Mouse (Mus musculus): ENCODE data around the gene Arl10. TPM values are rescaled to one million over a fixed set of nuclear protein-coding genes. Genes with fewer than 3 reads are reported as not detected.

Arl10 gene
- total RNA-seq (2023) = 4.6 to 10.3 TPM (median 9.0 TPM) in 4 replicates

DNA sequence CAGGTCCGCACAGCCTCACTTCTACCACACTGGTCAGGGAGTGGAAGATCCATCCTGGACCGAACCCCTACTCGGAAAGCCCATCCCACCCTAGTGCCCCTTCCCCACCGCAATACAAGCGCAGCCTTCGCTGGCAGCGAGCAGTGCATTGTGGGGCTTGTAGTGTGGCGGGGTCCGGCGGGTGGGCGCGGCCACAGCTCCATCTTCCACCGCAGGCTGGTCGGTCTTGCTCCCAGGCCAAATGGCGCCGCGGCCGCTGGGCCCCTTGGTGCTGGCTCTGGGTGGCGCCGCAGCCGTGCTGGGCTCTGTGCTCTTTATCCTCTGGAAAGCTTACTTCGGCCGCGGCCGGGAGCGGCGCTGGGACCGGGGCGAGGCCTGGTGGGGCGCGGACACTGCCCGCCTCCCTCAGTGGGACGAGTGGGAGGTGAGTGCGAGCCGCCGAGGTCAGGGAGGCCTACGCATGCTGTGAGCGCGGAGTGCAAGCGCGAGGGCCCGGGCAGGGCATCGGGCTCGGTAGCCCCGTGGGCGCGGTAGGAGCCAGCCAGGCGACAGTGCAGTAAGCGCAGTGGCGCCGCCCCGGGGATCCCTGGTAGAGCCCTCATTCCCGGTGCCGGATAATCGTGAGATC is at the start of gene Arl10:
Gene Arl10, plus strand, starts transcription at position 162 of the 628 bp plus-strand sequence.

DNA sequence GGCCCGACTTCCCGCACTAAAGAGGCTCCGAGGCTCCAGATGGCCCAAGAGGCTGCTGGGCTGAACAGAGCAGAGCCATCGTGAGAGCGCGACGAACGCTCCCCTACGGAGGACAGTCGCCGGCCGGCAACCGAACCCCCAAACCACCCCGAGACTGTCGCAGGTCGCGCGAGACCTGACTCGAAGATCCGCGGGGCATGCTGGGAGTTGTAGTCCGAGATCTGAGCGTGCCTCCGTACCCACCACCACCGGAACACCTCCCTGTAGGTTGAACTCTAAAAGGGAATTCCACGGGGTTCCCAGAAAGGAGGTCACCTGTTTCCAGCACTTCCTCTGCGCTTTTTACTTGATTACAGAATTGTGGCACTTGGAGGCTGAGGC is 9.6 kb upstream of the Arl10 start, which contains the start of gene 4833439L19Rik:
Gene 4833439L19Rik, minus strand, starts transcription at position 235 of the 381 bp plus-strand sequence.

DNA sequence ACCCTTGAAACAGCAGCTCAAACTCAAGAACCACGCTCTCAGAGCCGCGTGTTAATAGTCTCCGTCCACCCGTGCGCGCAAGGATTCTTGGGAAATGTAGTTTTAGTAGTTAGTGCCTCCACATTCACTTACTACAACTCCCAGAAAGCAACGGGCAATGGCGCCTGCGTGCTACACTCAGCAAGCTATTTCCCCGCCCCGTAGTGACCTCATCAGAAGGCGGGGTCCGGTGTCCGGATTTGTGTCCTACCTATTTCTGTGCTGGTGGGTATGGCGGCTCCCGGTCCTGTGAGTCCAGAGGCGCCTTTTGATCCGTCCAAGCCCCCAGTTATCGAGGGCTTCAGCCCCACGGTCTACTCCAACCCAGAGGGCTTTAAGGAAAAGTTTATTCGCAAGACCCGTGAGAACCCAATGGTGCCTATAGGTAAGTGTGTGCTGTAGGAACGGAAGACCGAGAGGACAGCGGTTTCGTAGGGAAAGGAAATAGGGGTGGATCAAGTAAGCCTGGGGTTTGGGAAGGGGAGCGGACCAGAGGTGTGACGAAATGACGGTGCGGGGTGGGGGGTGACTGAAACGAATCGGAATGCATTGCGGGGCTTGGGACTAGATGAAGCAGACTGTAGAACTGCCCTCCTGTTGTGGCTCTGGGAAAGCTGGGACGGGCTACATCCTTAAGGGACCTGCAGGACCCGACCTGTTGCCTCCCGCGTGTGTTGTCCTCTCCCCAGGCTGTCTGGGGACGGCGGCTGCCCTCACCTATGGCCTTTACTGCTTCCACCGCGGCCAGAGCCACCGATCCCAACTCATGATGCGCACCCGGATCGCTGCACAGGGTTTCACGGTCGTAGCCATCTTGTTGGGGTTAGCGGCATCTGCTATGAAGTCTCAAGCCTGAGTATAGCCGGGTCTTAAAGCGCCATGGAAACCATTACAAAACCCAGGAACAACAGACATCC is 15.5 kb downstream of the Arl10 start, which contains the start of the genes Nop16 and Higd2a:
Gene Nop16, minus strand, starts transcription at position 95 of the 956 bp plus-strand sequence.
Gene Higd2a, plus strand, starts transcription at position 212 of the 956 bp plus-strand sequence.

DNA sequence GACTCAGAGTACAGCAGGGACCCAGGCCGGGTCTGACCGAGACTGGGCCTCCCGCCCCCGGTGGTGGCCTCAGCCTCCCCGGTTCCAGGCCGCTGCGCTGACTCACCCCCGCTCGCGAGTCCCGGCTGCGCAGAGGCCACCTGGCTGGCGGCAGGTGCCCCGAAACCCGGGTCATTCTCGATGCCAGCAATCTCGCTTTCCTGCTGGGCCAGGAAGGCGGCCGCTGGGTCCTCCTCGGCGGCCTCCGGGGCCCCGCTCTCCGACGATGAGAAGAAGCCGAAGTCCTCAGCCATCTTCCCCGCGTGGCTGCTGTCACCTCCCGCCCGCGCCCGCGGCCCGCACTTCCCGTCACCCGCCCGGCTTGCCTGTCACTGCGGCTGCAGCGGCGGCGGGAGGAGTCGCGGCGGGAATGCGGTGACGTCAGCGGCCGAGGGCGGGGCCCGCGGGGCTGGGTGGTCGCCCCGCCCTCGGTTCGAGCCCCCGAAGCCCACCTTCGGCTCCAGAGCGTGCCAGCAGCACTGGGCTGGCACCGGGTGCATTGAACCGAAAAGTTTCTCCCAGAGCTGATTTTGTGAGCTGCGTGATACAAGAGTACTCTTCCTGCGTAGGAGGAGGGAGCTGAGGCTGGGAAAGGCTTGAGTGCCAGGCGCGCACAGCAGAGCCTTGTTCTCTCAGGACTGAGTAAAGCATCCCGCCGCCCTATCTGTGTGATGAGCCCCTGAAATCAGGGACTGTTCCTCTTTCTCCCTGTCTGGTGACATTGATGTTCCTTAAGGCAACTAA is 36.3 kb downstream of the Arl10 start, which contains the start of gene Cltb:
Gene Cltb, minus strand, starts transcription at position 373 of the 783 bp plus-strand sequence.

DNA sequence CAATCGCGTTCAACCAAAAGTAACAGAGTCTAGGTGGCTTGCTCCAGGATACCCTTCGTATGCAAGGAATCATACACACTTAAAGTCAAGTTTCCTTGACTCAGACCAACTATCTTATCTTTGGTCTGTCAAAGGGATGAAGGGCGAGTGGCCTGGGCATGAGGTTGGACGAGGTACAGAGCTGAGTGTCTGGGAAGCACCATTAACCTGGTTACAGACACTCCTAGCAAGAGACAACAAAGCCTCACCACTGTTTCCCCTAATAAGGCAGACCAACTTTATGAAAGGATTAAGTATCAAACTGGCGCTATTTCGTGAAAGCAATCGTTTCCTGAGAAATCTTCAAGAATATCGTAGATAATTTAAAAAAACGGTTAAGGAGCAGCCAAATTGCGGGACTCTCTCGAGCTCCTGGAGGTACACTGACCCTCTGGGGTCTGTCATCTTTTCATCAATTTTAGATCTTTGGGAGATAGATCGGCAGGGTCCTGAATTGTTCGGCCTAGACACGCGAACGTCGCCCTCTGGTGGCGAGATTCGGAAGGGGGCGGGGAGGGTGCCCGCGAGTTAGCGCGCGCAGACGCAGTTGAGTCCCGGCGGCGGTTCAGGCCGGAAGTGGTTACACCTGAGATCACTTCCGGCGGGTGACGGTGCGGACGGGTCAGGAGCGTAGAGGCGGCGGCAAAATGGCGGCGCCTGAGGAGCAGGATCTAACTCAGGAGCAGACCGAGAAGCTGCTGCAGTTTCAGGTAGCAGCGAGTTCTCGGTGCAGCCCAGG is 46.5 kb downstream of the Arl10 start, which contains the start of gene Faf2:
Gene Faf2, plus strand, starts transcription at position 630 of the 778 bp plus-strand sequence.

Other genes with a start within 250 kb of the Arl10 start
- gene Cplx2, start 203.7 kb upstream of the Arl10 start, total RNA-seq (2023) = 4.4 to 7.1 TPM (median 6.5 TPM) in 4 replicates
- gene Thoc3, start 106.2 kb upstream of the Arl10 start, total RNA-seq (2023) = 19.9 to 31.8 TPM (median 22.3 TPM) in 4 replicates
- gene Simc1, start 71.2 kb upstream of the Arl10 start, total RNA-seq (2023) = 20.6 to 27.1 TPM (median 24.9 TPM) in 4 replicates
- gene 4833439L19Rik, start 9.6 kb upstream of the Arl10 start, total RNA-seq (2023) = 31.9 to 42.3 TPM (median 38.0 TPM) in 4 replicates
- gene Nop16, start 15.1 kb downstream of the Arl10 start, total RNA-seq (2023) = 15.0 to 25.6 TPM (median 18.9 TPM) in 4 replicates
- gene Higd2a, start 15.2 kb downstream of the Arl10 start, total RNA-seq (2023) = 53.9 to 59.8 TPM (median 56.6 TPM) in 4 replicates
- gene Cltb, start 36.3 kb downstream of the Arl10 start, total RNA-seq (2023) = 20.9 to 25.5 TPM (median 21.3 TPM) in 4 replicates
- gene Faf2, start 46.8 kb downstream of the Arl10 start, total RNA-seq (2023) = 55.6 to 66.1 TPM (median 59.9 TPM) in 4 replicates
- gene Rnf44, start 118.9 kb downstream of the Arl10 start, total RNA-seq (2023) = 256 to 280 TPM (median 267 TPM) in 4 replicates
- not detected in 4 replicates for gene Cdhr2, start 126.4 kb downstream of the Arl10 start, total RNA-seq (2023)
- gene Gprin1, start 174.9 kb downstream of the Arl10 start, total RNA-seq (2023) = not detected in 4 replicates
- gene Sncb, start 191.6 kb downstream of the Arl10 start, total RNA-seq (2023) = not detected in 4 replicates
- gene Eif4e1b, start 209.0 kb downstream of the Arl10 start, total RNA-seq (2023) = not detected in 4 replicates
- gene Tspan17, start 214.4 kb downstream of the Arl10 start, total RNA-seq (2023) = 3.1 to 12.3 TPM (median 7.9 TPM) in 4 replicates